Mouse (Mus musculus): Measurements from ENCODE around the gene Clba1.
"Not testable (repeated sequence)": the region's sequence is repeated elsewhere in the genome, so short reads cannot be mapped to it uniquely, and the experiment has no call there.

Gene Clba1

GRCm38 (mm10) chr12:112795466-112796104 lies 13.2 kb upstream of the Clba1 start:
- DNase-seq, result no peak

DNA sequence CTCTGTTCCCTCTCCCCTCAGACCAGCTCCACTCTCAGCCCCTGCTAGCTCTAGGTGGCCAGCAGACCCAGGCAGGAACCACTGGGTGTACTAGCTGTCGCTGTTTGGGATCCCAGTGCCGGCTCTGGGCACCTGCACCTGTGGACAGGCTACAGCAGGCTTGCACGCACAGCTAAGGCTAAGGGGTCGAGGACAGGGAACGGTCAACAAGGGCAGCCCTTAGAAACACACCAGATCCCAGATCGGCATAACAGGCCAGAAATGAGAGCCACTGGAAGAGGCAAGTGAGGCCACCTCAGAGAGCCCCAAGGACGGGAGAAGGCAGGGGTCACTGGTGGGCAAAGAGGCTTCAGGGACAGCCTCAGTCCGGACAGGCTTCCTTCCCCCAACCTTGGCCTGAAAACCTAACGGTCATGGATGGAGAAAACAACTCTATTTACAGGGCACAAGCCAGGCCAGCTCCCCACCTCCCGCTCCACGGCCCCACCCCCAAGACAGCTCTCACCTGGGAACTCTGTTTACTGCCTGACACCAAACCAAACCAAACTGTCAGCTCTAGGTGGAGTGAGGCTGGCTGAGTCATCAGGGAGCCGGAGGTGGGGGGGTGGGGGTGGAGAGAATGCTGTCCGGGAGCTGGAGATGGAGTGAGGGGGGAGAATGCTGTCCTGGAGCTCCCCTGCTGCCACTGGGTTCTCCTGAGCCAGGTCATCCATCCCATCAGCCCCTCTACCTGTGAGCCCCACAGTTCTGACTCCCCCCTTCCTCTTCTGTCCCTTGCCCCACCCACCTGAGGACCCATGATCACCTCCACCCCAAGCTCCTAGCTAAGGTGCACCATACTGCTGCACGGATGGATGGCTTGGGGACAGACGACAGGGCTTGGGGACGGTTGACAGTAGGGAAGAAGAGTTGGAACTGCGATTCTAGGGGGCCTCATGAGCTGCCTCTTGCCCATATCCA lies 11.9 kb upstream of the Clba1 start:
- no peak for DNase-seq

- DNase-seq, result no peak
Observed at GRCm38 (mm10) chr12:112797672-112798331, 10.9 kb upstream of the Clba1 start.

DNA sequence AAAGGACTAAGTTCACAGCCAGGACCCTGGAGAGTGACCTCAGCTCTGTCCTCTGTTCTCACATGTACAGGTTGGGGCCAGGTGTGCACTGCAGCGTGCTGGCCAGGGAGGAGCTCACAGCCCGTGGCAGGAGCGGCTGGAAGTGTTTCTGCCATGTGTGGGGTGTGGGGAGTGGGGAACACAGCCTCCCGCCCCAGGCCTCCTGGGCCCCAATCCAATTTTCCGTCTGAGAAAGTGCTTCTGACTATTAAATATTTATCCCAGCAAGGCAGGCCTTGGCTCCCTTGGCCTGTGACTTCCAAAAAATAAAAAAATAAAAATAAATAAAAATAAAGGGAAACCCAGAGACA lies 10.4 kb upstream of the Clba1 start:
- DNase-seq, result peak in 1 of 2 experiments; percentile 5

DNA sequence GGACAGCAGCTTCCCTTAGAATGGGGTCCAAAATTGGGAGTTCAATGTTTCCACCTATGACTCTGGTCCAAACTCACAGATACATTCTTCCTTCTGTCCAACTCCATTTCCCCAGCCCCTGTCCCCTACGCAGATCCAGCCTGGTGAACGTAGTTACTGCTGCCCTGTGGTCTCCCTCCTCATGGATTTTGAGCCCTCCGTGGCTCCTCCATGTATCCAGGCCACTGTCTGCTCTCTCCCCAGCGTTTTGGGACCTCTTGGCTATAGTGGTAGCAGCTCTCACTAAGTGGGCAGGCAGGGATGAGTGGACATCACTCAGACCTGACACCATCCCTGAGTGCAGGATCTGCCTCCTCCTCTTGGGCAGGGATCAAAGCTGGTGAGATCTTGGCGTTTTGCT lies 10.0 kb upstream of the Clba1 start:
- DNase-seq, result no peak

GRCm38 (mm10) chr12:112799237-112799970 lies 9.3 kb upstream of the Clba1 start:
- DNase-seq, result peak in 1 of 2 experiments; percentile 2

- peak; percentile 73 to 76 for DNase-seq
Observed at GRCm38 (mm10) chr12:112800476-112800875, 8.3 kb upstream of the Clba1 start.

DNA sequence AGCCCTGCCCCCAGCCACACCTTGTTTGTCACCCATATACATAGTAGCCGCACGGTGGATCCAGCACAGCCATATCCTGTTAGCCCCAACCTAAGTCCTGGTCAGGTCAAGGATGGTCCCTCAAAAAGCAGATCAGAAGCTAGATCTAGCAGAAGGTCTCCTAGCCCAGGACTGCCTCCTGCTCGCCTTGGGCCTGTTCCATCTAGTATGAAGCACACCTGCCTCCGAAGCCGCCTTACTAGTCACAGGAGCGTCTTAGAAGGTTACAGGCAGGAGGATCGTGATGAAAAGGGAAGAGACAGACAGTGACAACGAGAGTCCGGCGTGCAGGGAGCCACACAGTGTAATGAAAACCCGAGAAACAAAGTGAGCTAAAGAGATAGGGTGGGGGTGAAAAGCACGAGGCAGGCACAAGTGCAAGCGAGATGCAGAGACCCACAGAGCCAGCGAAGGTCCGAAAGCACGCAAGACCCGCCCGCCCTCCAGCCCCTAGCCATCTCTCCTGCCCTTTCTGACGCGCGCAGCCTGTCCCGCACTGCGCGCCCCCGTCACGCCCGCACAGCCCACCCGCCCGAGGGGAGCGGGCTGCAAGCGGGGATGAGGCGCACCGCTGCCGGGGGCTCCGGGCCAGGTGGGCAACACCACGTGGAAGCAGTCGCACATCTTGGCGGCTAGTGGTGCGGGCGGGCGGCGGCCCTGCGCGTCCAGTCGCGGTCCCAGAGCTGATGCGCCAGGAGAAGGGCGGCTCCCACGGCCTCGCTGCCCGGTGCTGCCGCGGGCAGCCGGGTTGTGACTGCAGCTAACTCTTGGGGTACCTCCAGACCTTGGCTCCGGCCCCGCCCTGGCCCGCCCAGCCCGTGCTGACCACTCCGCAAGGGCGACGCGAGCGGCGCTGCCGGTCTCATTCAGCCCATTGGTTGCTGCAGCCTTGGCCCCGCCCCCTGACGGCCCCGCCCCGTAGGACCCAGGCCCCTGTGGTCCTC lies 6.6 kb upstream of the Clba1 start, which contains the start of gene Ahnak2:
Gene Ahnak2, minus strand, starts transcription at position 794 of the 983 bp plus-strand sequence.
- DNase-seq, result peak; percentile 42 to 60

DNA sequence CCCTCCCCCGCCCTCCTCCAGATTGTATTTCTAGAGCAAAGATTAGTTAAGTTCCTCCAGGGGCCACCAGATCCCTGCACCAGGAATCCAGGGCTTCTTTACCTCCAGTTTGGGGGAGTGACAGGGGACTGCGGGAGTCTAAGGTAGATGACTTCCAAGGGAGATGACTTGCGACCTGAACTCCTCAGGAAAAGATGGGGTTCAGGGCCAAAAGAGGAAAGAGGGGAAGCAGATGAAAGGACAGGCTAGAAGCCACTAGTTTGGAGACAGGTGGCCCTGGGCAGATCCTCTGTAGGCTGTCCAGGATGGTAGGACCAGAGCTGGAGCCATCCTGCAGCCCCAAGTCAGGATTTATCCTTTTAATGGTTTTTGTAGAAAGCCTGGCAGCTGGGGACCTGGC lies 5.8 kb upstream of the Clba1 start:
- DNase-seq, result no peak

DNA sequence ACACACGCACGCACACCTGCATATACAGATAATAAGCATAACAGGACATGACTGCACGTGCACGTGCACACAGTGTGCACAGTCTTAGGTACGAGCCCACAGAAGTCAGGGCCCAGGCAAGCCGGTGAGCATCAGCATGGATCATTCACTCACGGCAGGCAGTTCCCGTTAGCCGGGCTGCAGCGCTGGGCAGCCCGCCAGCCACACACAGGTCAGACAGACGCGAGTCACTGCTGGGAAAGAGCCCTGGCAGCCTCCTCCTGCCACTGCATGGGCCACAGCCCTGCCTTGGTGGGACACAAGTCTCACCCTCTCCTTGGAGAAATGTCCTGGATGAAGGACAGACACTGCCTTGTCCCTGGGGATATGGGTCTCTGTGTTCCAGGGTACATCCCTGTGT lies 4.7 kb upstream of the Clba1 start:
- DNase-seq, result peak; percentile 23 to 38

DNA sequence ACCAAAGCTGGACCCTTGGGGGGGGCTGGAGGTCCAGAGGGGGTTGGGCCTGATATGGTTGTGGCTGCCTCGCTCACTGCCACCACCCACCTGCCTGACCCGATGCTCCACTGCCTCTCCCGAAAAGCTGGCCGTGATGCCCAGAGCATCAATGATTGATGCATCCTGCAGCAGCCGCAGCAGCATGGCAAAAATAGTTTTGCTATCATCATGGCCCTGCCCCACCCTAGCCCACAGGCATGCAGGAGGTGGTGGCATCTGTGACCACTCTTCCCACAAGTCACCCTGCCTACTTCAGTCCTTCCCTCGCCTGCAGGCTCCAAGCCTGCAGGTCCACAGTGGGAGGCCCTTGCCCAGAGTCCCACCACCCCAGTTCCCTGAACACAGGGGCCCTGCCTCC lies 2.7 kb upstream of the Clba1 start:
- DNase-seq, result no peak

DNA sequence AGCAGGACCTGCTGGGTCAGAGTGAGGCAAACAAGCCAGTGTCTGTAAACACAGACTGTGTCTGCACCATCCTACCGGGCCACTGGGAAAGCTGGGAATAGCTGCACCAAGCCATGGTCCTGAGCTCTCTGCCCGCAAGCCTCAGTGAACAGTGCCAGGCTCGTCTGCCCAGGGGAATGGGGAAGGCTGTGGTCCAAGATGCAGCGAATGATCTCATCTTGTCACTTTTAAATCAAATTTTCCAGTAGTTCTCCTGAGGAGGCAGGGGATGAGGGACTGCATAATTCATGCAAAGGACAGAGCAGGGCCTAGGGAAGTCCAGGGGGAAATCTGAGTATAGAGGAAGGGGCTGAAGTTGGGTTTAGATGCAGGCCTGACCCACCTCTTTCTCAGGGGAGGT lies 941 bp upstream of the Clba1 start:
- DNase-seq, result no peak

DNA sequence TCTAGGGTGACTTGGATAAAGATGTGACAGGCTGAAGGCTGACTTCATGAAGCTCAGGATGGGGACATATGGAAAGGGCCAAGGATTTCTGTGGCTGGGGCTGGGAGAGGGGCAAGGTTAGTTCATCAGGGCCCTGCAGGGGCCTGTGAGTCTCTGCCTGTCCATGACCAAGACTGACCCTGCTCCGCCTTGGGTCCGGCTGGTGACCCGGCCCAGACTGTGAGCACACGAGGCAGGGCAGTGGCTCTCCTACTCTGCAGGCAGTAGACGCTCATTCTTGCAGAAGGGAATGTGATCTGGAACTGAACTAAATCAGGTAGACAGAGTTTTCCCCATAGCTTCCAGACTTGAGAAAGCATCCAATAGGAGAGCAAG lies 538 bp upstream of the Clba1 start:
- no peak for DNase-seq

GRCm38 (mm10) chr12:112809641-112810040 lies 904 bp downstream of the Clba1 start:
- DNase-seq, result no peak

GRCm38 (mm10) chr12:112810092-112810885 lies 1.6 kb downstream of the Clba1 start:
- DNase-seq, result no peak

DNA sequence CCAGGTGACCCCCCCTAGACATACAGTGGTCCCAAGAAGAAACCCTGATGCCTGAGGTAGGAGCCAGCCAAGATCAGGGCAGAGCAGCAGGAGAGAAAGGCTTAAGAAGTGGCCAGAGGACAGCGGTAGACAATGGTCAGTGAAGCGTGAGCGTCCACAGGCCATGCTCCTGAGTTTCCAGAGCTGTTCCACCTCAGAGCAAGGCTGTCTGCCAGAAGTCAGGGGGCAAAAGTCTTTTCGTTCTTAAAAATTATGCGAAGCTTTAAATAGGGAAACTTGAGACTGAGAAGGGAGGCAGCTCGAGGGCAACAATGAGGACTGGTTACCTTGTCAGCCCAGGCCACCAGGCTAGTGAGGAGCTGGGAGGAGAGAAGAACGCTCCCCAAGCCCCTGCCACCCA lies 4.6 kb downstream of the Clba1 start:
- no peak for DNase-seq

DNA sequence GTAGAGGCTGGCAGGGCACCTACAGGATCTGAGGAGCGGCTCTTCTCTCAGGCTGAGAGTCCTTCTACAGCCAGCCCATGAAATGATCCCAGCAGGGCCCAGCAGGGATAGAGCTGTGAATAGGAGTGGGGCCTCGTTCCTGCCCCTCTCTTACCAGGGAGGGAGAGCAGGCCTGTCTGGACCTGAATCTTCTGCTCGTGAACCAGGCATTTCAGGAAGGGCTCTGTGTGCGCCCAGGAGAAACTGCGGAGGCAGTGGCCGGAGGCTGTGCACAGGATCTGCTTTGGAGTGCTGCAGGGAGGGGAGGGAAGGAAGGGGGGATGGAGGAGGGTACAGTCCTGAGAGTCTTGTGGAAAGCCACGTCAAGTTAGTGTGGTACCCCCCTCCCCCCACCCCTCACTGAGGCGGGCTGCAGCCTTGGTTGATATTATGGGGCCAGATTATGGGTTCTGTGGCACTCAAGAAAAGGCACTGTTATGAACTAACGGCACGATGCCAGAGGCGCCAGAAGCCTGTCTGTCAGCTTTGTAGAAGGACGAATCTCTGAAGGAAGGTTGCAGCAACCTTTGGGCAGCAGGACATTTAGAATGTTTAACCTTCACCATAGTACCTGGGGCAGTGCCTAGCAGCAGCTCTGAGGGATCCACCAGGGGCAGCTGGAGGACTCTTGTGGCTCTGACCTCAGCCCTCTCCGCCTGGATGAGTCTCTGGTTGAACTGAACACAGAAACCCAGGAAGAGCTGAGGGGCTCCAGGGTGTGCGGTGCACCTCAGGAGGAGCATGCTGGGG lies 6.1 kb downstream of the Clba1 start:
- DNase-seq, result no peak

- peak; percentile 63 to 66 for DNase-seq
Observed at GRCm38 (mm10) chr12:112816294-112816693, 7.6 kb downstream of the Clba1 start.

DNA sequence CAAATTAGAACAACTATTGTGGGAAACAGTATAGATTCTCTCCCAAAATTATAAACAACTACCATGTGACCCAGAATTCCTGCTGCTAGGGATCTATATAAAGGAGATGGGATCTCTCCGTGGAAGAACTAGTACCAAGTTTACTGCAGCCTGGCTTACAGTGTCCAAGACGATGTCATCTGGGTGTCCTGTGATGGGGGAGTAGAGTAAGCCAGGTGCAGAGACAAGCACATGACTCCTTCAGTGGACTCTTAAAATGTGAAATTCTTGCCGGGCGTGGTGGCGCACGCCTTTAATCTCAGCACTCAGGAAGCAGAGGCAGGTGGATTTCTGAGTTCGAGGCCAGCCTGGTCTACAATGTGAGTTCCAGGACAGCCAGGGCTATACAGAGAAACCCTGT lies 8.1 kb downstream of the Clba1 start:
- DNase-seq, result not testable (repeated sequence)
